Mouse (Mus musculus): ENCODE data around the gene Rtf2. TPM values are rescaled to one million over a fixed set of nuclear protein-coding genes. Genes with fewer than 3 reads are reported as not detected.

Gene Rtf2
- 10 to 100 TPM; 75.6 to 81.7 TPM for total RNA-seq (2021)
- long read RNA-seq, experiment 1, transcript Rtf2-201 (9 exons, 2,173 nt): major isoform, 123 of 133 reads
- long read RNA-seq, experiment 1, partial matches to known transcripts: 4 of 133 reads
- long read RNA-seq, experiment 1, other reads (novel, unspliced or antisense): 6 of 133 reads
- long read RNA-seq, experiment 2, transcript Rtf2-201 (9 exons, 2,173 nt): major isoform, 186 of 201 reads
- long read RNA-seq, experiment 2, partial matches to known transcripts: 7 of 201 reads
- long read RNA-seq, experiment 2, other reads (novel, unspliced or antisense): 8 of 201 reads

GRCm38 (mm10) chr2:172439843-172440639 lies at the start of gene Rtf2:
Gene Rtf2, plus strand, starts transcription at chr2:172440556.
- DNase-seq (ENCODE audit: low spot score in 2 of 2): peak; percentile 100

GRCm38 (mm10) chr2:172392041-172392521 lies 48.3 kb upstream of the Rtf2 start:
- DNase-seq (ENCODE audit: low spot score in 2 of 2): no peak

GRCm38 (mm10) chr2:172393391-172394051 lies 46.8 kb upstream of the Rtf2 start, which contains the start of gene Cass4:
Gene Cass4, plus strand, starts transcription at chr2:172393794.
- DNase-seq (ENCODE audit: low spot score in 2 of 2): no peak

- DNase-seq (ENCODE audit: low spot score in 2 of 2): no peak
These were observed 46.3 kb upstream of the Rtf2 start for GRCm38 (mm10) chr2:172394052-172394392.

GRCm38 (mm10) chr2:172394671-172395070 lies 45.7 kb upstream of the Rtf2 start:
- no peak for DNase-seq (ENCODE audit: low spot score in 2 of 2)

DNA sequence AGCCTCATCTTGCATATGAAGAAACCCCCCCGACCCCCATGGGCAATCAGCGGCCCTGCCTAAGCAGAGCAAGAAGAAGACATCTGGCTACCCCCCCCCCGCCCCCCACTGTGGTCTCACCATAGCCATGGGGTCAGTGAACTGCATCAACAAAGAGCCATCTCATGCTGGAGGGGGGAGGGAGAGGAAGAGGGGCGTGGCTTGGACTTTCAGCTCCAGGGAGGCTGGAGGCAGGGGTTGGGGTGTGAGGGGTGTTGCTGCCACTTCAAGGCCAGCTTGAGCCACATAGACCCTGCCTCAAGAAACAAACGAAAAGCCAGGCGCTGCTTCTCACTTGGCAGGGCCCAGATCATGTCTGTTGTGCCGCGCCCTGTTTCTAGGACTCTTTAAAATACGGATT lies 44.4 kb upstream of the Rtf2 start:
- DNase-seq (ENCODE audit: low spot score in 2 of 2): no peak

DNA sequence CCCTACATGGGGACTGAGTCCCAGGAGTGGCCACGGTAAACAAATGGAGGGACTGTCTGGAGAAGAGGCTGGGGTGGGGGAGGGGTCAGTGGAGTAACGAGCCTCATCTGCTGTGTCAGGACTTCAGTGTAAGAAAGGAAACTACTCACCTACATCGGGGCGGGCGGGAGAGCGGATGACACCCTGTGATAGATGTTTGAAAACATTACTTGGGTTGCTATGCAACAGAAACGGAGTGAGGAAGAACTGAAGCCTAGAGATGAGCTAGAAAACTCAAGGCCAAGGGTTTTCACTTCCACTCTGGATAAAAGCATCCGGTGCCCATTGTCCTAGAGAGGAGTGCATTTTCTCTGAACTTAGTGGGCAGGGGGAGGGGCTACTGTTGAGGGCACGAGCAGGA lies 40.5 kb upstream of the Rtf2 start:
- no peak for DNase-seq (ENCODE audit: low spot score in 2 of 2)

DNA sequence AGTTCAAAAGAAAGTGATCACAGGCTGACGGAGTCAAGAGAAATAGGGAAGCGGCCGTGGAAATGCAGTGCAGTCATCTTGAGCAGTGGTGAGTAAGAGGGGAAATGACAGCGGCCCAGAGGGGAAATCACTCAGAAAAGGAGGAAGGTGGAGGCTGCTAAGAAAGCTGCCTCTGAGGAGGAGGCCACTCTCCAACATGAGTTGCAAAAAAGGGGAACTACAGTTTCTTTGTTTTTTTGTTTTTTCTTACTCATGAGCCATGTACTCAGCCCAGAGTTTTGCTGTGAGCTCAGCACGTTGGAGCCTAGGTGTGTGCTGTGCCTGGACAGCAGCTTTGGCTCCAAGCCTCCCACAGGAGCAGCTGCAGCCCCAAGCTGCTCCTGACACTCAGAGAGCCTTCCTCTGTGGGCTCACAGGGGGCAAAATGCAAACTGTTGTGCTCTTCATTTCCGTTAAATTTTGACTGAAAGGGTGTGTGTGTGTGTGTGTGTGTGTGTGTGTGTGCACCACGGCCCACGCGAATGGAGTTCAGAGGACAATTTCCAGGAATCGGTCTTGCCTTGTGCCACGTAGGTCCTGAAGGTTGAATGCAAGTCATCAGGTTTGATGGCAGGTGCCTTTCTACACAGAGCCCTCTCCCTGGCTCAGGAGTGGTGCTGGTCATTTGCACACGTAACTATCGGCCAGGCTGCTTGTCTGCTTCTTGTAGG lies 39.1 kb upstream of the Rtf2 start:
- no peak for DNase-seq (ENCODE audit: low spot score in 2 of 2)

- DNase-seq (ENCODE audit: low spot score in 2 of 2): no peak
These were observed 36.1 kb upstream of the Rtf2 start for GRCm38 (mm10) chr2:172404239-172404638.

DNA sequence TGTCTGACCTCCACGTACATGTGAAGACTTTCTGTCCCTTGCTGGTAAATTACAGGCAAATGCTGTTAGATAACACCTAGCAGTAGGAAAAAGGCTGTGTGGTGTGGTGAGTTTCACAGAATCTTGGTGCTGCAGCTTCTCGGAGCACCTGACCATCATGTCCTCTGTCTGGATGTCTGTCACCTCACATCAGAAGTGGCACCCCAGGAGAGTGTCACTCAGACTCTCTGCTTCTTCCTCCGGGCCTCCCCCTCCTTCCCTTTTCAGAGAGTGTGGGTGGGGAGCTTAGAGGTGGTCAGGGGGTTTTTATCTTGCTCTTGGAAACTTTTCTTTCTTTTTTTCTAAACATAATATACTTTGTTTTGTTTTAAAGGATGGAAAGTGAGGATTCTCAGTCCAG lies 35.3 kb upstream of the Rtf2 start:
- DNase-seq (ENCODE audit: low spot score in 2 of 2): no peak

GRCm38 (mm10) chr2:172406173-172406572 lies 34.2 kb upstream of the Rtf2 start:
- no peak for DNase-seq (ENCODE audit: low spot score in 2 of 2)

DNA sequence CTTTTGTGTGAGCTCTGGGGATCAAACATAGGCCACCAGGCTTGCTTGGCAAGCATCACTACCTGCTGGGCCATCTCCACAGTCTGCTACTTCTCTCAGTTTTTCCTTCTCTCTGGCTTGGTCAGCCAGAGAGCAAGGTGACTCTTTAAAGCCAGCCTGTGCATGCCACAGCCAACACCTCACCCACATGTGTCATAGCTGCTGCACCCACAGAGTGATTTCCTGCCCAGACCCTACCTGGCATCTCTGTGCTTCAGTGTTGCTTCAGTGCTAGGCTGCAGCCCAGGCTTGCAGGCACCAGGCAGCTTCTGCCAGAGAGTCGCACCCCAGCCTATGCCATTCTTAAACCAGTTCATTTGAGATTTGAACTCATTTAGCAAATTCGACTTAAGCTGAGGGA lies 32.9 kb upstream of the Rtf2 start:
- DNase-seq (ENCODE audit: low spot score in 2 of 2): no peak

GRCm38 (mm10) chr2:172410686-172411085 lies 29.7 kb upstream of the Rtf2 start:
- no peak for DNase-seq (ENCODE audit: low spot score in 2 of 2)

GRCm38 (mm10) chr2:172411091-172411490 lies 29.3 kb upstream of the Rtf2 start:
- no peak for DNase-seq (ENCODE audit: low spot score in 2 of 2)

- no peak for DNase-seq (ENCODE audit: low spot score in 2 of 2)
These were observed 27.9 kb upstream of the Rtf2 start for GRCm38 (mm10) chr2:172412454-172412853.

GRCm38 (mm10) chr2:172413273-172413672 lies 27.1 kb upstream of the Rtf2 start:
- DNase-seq (ENCODE audit: low spot score in 2 of 2): no peak

- DNase-seq (ENCODE audit: low spot score in 2 of 2): no peak
These were observed 26.5 kb upstream of the Rtf2 start for GRCm38 (mm10) chr2:172413894-172414293.

DNA sequence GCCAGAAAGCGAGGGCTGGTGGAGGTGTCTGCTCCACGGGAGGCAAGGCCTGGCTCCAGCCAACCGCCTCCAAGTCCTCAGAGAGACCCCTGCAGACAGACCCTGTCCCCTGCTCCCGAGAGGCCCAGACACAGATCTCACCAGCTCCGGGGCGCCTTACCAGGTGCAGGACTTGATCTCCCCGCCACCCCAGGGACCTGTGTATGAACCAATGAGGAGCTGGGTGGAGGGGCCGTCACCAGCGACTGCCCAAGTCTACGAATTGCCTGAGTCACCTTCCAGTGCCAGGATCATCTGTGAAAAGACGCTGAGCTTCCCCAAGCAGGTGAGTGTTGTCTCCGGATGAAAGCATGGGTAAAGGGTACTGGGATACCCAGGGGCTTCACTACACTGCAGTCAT lies 24.1 kb upstream of the Rtf2 start:
- no peak for DNase-seq (ENCODE audit: low spot score in 2 of 2)

DNA sequence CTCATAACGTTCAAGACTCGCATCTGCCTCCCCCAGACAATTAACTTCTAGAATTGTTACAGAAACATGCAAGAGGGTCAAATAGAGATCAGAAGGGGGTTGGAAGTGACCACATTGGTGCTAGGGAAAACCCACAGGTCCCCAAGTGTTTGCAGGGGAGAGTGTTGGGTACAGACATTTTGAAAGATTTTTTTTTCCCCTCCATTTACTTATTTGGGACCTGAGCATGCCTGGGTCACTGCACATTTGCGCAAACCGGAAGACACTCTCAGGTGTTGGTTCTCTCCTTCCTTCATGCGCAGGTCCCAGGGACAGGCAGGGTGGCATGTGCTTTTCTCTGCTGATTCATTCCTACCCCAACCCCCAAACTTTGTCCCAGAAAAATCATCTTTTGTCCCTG lies 23.5 kb upstream of the Rtf2 start:
- no peak for DNase-seq (ENCODE audit: low spot score in 2 of 2)

DNA sequence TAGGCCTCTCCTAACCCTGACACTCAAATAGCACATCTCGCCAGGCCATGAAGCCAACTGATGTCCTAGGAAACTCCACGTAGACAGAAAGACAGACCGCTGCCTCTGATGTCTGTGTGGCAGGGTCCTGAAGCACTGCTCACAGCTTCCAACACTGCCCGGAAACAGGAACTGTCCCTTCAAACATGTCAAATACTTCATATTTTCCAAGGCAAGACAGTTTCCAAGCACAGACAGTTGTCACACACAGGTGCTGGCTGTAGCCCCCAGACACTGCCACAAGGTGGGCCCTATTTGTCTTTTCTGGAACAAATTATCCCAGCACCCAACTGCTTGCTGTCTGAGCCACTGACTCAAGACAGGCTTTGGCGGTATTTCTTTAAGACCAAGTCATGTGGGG lies 22.1 kb upstream of the Rtf2 start:
- no peak for DNase-seq (ENCODE audit: low spot score in 2 of 2)

GRCm38 (mm10) chr2:172430609-172431008 lies 9.7 kb upstream of the Rtf2 start:
- no peak for DNase-seq (ENCODE audit: low spot score in 2 of 2)
